Mouse (Mus musculus): ENCODE measurements at regions not wholly inside any gene's neighbourhood (a gene's known extent, or its start where the extent isn't known, plus 50 kb on each side); places are given as distances from the start of the nearest gene placed in this dataset.

DNA sequence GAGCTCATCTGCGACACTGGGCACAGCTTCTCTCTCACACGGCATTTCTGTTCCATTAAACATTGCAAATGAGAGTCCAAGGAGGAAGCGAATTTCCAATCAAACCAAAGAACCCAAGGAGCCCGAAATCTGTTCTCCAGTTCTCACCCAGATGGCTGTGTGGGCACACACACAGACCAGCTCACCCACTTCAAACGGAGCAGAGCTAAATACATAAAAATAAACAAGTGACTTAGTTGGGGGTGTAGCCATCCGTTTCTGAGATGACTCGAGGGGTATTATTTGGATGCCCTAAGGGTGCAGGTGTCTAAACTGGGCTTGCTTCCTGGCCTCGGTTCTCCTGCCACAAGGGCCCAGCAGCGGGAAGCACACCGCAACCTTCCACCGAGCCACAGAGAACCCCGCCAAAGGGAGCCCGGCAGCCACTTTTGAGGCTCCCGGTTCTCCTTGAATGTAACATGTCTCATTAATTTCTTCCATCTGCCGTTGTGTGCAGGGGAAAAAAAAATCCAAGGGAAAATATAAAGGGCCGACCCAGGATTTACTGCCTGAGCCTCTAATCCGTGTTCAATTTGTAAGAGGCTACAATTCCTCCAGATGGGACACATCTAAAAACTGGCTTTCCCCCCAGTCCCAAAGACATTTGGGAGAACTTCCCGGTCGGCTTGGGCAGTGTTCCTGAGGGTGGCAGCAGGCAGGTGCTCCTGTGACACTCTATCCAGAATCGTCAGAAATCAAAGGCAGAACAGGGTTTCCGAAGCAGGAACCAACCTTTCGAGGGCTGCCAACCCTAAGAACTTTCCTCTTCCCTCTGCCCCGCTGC lies 598.6 kb upstream of the Gm10131 start:
- intact Hi-C loops (cut with DNase I): no loop called here
- DNase-seq (ENCODE audit: low spot score): no peak

DNA sequence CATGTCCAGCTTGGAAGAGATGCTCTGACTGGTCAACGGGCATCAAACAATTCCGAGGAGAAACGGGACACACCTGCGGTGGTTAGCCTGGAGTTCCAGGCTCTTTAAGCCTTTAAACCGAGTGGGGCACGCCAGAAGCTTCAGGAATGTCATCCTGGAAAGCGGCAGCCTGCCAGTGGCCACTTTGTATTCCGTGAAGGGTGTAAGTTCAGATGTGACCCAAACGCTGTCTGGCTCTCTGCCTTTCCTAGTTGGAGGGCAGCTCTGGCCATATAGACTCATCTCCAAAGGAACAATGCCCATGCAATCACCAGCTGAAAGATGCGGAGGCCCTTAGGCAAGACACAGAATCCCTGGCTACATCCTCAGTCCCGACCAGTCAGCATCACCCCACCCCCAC lies 597.8 kb upstream of the Gm10131 start:
- DNase-seq (ENCODE audit: low spot score): peak; percentile 5
- intact Hi-C loops (cut with DNase I): no loop called here

DNA sequence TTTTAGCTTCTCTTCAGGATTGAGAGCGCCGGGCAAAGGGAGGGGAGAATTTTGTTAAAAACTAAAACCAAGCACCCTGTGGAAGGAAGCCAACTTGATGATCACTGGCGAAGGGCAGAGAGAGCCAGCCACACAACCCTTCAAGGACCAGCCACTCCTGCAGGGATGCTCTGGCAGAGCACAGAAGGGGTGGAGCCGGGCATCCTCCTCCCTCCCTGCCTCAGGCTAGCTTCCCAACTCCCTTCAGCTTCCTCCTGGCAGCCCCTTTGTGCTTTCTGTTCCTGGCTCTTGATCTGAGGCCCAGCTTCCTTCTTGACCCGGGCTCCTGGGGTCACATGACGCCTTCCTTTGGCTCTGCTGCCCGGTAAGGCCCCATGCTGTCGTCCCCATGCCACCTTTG lies 591.8 kb upstream of the Gm10131 start:
- DNase-seq (ENCODE audit: low spot score): no peak
- intact Hi-C loops (cut with DNase I): no loop called here

DNA sequence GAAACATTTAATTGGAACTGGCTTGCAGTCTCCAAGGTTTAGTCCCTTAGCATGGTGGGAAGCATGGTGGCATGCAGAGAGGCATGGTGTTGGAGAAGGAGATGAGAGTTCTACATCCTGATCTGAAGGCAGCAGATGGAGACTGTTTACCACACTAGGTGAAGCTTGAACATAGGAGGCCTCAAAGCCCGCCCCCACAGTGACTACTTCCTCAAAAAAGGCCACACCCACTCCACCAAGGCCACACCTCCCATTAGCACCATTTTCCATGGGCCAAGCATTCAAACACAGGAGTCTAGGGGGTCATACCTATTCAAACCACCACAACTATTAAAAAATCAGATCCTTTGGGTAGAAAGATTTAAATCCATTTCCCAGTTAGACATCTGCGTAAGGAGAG lies 591.3 kb upstream of the Gm10131 start:
- intact Hi-C loops (cut with DNase I): no loop called here
- no peak for DNase-seq (ENCODE audit: low spot score)

DNA sequence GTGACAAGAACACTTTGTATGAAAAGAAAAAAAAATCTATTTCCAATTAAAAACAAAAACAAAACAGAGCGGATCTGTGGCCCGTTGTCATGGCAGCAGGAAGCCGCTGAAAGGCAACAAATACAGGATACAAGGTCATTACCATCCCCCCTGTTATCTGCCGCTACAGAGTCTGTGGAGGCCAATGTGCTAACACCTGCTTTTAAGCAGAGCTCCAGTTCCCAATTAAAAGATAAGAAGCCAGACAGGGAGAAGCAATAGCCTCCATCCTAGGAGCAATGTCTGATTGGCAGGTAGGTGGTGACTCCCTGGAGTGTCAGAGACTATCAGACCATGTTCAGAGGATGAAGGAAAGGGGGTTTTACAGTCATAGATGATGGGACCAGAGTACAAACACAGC lies 587.5 kb upstream of the Gm10131 start:
- no peak for DNase-seq (ENCODE audit: low spot score)
- intact Hi-C loops (cut with DNase I): no loop called here

DNA sequence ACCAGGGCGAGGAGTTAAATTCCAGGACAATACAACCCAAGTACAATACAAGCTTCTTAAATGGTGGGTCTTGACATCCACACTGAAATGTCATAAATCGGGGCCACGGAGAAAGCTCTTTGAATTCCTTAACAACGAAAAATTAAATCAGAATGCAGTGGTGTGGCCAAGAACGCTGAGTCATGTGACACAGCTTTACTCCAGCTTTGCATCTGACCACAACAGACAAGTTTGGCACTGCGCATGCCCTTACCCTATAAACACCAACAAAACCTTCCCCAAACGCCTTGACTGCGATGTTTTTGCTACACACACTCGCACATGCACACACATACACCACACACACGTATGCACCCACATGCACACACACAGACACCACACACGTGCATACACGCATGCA lies 584.8 kb upstream of the Gm10131 start:
- DNase-seq (ENCODE audit: low spot score): no peak
- intact Hi-C loops (cut with DNase I): no loop called here

DNA sequence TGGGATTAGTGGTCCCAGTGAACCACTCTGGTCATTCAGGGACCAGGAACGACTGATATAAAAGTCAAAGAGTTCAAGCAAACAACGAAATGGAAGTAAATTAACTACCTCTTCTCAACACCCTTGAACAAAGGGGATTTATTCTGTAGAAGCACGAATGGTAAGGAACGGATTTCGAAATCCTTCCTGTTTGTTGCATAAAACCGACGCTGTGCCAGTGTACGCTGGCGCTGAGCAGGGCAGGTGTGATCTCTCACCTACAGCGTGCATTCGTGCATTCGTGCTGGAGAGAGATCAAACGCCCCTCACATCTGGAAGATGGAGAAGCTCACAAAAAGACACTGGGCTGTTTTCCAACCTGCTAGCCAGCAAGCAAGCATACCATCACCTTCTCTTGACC lies 581.1 kb upstream of the Gm10131 start:
- no peak for DNase-seq (ENCODE audit: low spot score)
- intact Hi-C loops (cut with DNase I): no loop called here

DNA sequence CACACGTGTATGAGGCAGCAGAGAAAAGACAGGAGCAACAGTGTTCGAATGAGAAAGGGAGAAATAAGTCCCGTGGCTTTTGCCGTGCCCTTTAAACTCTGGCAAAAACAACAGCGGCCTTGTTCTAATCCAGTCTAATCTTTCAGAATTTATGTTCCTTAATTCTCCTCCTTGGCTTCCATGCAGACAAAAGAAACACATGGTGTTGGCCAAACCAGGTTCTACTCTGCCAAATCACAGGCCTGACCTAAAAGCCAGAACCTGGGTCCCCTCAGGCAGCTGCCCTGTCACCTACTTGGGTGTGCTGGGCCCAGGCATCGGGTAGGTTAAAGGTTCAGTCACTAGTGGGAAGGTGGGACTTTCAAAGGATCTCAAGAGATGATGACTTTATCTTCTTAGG lies 580.2 kb upstream of the Gm10131 start:
- intact Hi-C loops (cut with DNase I): no loop called here
- no peak for DNase-seq (ENCODE audit: low spot score)

DNA sequence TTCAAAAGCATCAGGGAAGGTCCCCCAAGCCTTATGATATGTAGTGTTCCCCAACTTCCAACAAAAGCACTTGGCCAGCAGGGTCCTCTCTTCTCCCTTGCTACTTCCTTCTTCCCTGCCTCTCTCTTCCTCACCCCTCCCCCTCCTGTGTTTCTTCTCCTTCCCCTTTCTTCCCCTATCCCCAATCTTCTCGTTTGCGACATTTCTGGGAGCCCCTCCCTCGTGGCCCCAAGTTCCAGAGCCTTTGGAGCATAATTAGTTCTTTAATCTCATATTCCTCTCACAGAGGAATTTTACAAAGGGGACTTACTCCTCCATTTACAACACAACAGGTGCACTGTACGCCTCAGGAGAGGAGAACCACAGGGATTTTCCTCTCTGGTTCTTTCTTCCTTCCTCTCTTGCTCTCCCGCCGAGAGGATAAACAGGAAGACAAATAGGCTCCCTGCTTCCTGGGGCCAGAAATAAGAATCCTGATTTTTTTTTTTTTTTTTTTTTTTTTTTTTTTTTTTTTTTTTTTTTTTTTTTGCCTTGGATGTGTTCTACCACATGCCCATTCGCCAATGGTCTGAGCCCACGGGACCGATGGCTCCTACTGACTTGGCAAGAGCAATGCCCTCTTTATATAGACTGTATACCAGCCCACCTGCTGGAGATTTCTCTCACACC lies 578.4 kb upstream of the Gm10131 start:
- no peak for DNase-seq (ENCODE audit: low spot score)
- intact Hi-C loops (cut with DNase I): no loop called here

DNA sequence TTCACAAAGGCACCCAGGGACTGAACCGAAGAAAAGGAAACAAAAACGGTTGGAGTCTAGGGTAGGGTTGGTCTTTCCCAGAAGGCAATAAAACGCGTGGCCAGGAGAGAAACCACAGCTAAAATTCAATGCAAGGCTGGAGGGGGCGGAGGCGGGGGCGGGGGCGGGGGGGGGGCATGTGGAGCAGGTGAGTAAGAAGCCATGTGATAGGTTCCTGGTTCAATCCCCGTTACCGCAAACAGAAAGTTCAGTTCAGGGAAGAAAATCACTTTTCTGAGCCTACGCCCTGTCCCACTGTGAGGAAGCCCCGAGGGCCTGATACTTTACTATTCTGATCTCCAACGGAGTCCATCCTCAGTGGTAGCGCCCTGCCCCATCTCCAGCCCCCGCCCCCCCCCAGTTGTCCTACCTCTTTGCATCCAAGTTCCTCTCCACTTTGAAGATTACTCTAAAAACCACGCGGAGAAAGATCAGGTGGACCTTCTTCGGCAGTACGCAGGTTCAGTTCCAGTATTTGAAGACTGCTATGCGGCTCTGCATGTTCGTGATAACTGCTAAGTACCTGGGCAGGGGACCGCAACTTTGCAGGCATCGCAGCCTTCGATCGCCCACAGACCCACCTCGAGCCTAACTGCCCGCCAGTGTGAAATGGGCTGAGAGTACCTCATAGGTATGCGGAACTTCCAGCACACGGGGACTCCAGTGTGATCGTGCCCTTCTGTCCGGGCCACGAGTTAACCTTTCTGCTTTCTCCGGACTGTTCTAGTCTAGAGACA lies 577.7 kb upstream of the Gm10131 start:
- intact Hi-C loops (cut with DNase I): no loop called here
- DNase-seq (ENCODE audit: low spot score): no peak

DNA sequence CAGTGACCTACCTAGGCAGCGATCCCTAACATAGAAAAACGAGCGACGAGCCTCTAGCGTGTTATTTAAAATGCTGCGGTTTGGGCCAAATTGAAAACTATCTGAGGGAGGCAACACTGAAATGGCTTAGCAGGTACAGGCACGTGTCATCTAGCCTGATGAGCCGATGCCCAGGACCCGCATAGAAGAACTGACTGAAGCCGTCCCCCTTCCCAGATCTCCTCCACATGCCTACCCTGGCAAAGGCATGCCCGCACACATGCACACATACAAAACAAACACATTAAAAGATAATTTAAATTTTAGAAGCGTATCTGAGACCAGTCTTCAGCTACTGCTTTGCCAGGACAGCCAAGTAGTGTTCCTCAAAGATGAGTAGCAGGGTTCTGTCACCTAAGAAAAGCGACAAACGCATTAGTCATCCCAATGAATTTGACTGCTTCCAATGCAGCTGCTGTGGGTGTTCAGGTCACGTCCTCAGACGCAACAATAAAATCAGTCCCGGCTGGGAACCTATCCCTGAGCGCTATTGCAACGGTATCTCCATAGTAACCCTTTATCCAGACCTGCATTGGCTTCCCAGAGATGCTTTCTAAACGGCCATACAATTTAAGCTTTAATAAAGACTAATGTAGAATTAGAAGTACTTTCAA lies 577.0 kb upstream of the Gm10131 start:
- DNase-seq (ENCODE audit: low spot score): no peak
- intact Hi-C loops (cut with DNase I): no loop called here

DNA sequence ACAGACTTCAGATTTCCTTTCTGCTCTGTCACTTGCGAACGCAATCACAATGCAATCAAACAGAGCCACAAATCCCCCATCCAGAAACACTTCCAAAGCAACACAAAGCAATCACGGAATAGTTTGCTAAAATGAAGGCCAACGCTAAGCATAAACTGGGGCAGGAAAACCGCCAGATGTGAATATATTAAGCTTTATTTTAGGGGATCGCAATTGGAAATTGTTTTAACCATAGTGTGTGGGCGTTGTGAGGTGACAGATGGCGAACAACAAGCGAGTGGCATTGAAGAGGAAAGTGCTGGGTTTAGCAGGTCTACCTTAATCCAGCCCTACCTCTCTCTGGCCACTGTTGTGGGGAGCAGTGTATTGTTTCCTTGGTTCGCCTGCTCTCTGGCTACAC lies 574.8 kb upstream of the Gm10131 start:
- no peak for DNase-seq (ENCODE audit: low spot score)
- intact Hi-C loops (cut with DNase I): no loop called here

DNA sequence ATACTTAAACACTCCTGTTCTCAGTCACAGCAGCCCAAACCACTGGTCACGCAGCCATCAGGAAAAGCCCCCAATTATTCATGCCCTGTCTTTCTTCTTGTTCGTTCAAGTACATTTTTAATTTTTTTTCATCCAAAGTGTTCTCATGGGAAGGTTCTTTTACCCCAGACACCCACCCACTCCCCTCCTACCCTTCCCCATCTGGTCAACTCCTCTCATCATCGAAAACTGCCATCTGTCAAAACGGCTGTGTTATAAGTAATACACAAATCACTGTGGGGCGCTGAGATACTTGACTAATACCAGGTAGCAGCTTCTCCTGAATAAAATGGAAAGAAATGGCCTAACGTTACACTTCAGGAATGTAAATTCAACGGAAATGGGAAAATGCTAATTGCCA lies 573.1 kb upstream of the Gm10131 start:
- DNase-seq (ENCODE audit: low spot score): no peak
- intact Hi-C loops (cut with DNase I): no loop called here

DNA sequence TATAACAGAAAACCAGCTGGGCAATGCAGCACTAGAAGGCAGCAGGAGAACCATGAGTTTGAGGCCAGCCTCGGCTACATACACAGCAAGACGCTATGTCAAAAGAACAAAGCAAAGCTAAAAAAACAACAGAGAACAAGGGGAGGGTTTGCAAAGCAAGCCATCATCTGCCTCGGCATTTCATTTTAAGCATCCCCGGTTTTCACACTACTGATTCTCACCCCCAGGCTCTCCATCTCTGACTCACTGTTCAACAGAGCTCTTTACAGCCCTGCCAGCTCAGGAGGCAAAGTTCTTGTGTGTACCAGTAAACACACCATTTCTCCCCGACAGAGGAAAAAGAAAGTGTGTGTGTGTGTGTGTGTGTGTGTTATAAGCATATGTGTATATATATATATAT lies 571.6 kb upstream of the Gm10131 start:
- DNase-seq (ENCODE audit: low spot score): no peak
- intact Hi-C loops (cut with DNase I): no loop called here

DNA sequence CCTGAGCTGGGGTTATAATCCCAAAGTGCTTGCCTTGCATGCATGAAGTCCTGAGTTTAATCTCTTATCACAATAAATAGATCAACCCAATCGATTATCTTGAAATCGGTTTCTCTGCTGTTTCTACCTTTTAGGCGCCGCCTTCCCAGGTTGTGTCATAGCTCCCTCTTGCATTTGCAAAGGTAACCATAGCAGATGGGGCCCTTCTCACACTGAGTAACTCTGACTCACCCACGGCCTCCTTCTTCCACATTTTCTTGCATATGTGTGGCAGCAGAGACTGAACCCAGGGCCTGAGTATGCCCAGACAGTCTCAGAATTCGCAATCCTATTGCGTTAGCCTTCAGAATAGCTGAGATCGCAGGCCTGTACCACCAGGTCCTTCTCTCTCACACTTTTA lies 570.7 kb upstream of the Gm10131 start:
- DNase-seq (ENCODE audit: low spot score): no peak
- intact Hi-C loops (cut with DNase I): no loop called here

DNA sequence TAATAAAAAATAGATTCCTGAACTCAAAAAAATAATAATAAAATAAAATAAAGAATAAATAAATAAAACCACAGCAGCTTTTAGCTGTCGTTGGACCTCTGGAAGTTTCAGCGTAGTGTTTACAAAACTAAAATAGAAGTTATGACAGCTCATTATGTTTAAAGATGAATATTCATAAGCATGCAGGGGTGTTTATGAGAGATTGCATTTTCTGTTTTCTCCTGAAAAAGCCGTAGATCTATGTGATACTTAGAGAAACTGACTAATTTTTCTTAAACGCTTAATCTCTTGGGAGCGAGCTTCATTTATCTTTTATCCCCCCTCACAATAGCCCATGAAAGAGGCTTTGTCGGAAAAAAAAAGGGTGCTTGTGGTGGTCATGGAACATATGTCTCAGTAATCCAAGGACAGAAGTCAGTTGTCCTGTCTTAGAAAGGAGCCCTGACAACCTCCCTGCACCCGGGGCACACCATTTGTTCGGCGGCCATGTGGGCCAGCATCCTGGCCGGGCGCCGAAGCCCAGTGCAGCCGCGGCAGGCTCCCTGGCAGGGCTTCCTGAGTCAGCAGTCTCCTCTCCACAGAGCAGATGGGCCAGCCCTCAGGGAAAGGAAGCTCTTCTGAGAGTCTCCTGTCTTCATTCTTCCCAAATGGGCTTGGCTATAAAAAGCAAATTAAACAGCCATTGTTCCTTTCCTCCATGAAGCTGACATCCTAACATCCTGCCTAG lies 568.2 kb upstream of the Gm10131 start:
- intact Hi-C loops (cut with DNase I): no loop called here
- DNase-seq (ENCODE audit: low spot score): no peak

DNA sequence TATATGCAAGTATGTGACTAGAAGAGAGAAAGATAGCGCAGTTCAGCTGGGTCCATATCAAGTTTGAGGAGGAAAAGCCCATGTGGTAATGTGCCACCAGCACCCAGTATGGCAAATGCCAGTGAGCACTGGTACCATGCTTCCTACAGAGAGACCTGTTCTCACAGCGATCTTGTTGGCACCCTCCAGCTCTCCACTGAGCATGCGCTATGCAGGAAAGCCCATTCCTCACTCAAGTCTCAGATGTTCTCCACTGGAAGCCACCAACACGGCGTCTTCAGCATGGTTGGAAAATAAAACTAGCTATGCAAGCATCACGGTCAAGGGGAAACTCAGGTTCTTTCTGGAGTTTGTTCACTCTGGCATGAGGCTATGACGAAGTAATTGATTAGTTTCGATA lies 567.3 kb upstream of the Gm10131 start:
- no peak for DNase-seq (ENCODE audit: low spot score)
- intact Hi-C loops (cut with DNase I): no loop called here

DNA sequence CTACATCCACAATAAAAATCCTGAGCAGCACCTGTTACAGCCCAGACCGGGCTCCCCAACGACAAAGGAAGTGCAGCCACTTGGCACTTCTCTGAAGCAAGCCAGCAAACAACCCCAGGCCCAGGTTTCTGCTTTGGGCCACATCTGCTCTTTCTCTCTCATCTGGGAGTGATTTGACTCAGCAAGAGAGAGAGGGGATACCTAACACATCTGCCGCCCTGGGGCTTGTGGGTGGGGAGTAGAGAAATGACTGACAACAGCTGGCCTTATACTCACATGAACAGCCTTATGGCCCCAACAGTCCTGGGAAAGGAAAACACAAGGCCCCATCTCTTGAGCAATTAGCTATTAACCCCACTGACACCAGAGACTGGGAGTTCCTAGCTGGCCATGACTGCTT lies 560.2 kb upstream of the Gm10131 start:
- intact Hi-C loops (cut with DNase I): no loop called here
- no peak for DNase-seq (ENCODE audit: low spot score)

DNA sequence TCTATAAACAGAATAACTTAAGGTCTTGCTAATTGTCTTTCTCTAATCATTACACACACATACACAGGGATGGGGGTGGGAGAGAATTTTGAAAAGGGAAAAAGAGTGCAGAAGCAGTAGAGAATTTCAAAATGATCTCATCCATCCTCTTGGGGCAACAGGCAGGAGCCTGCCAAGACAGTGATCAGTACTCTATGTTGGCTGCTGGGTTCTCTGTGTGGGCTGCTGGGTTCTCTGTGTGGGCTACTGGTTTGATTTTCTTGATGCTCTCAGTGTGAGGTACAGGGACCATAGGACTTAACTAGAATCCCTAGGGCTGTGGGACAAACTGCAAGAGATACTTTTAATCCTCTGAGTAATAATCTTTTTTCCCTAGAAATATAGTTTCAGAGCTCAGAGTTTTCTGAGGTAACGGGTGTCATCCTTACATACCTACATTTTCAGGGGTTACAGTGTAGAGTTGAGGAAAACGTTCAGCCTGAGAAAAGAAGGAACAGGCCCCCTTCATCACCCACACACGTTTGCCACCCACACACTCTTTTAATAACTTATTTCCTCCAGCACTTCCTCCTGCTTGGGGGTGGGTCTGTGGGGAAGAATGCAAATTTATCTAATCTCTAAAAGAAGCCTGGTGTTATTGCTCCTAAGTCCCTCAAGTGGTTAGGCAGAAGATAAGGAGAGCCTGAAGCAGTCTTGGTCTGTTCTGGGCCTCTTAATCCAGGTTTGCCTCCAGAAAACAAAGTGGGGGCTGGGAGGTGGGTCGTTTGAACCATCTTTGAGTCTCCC lies 559.6 kb upstream of the Gm10131 start:
- DNase-seq (ENCODE audit: low spot score): no peak
- intact Hi-C loops (cut with DNase I): no loop called here

Data from heart, postnatal 25 days (tissue).